ENCODE assay signal across 25 mouse cellular contexts in the genomic region with DNA sequence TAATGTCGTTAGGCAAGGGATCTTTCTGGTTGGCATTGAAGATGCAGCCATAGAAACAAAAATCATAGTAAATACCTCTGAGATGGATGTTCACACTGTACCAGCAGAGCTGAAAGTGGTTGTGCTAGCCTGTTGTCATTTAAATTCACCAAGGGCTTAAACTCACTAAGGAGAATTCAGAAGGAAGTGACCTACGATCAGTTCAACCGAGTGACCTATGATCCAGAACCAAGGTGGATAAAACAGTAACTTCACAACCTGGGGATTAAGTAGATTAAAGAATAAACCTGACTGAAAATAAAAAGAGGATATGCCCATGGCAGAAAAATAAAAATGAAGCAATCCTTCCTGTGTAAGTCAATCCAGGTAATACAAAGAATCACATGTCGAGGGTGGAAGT. TPM values are rescaled to one million over a fixed set of nuclear protein-coding genes. Genes with fewer than 3 reads are reported as not detected.
"Had no signal": no experiment of that assay in that cellular context is flagged by ENCODE, and none has a peak within 500 bp of the region (broad histone marks: within the 10 kb centered on the region; RNA-seq: fewer than 3 reads in every experiment).

No protein-coding gene starts in this region.

- H3K36me3 ChIP-seq: limb, embryonic 10.5 days; limb, embryonic 13.5 days; liver, embryonic 12.5 days; liver, embryonic 15.5 days had no signal

- H3K9ac ChIP-seq: limb, embryonic 13.5 days; liver, embryonic 12.5 days; liver, embryonic 15.5 days had no signal

- DNase-seq: layer of hippocampus, adult 9-11 months; liver; lung, adult 2 months; lung, postnatal 14 days; lung, postnatal 4 days; midbrain, embryonic 14.5 days; thymus, adult 2 months; thymus, postnatal 14 days; thymus, postnatal 4 days had no signal

- H3K27ac ChIP-seq: layer of hippocampus, adult 2 months; limb, embryonic 10.5 days; limb, embryonic 13.5 days; liver, embryonic 12.5 days; liver, embryonic 15.5 days; stomach, postnatal 0 days had no signal

- H3K9me3 ChIP-seq: limb, embryonic 10.5 days; limb, embryonic 13.5 days; liver, embryonic 12.5 days; liver, embryonic 15.5 days had no signal

- H3K4me2 ChIP-seq: limb, embryonic 13.5 days; liver, embryonic 12.5 days; liver, embryonic 15.5 days; midbrain, embryonic 11.5 days had no signal

- H3K4me1 ChIP-seq: limb, embryonic 10.5 days; limb, embryonic 13.5 days; liver, embryonic 12.5 days; liver, embryonic 15.5 days had no signal

- H3K27me3 ChIP-seq: limb, embryonic 13.5 days; liver, embryonic 12.5 days; liver, embryonic 15.5 days had no signal

- H3K4me3 ChIP-seq: layer of hippocampus, adult 2 months; limb, embryonic 10.5 days; limb, embryonic 13.5 days; liver, embryonic 12.5 days; liver, embryonic 15.5 days had no signal

- ATAC-seq: inflammation-experienced regulatory T-cells, adult 6 months; intestine, embryonic 16.5 days; liver, embryonic 12.5 days had no signal

RNA-seq across cellular contexts. Expression of gene Pth, which starts 44.5 kb away (rescaled TPM):
- polyA plus RNA-seq: inflammation-experienced regulatory T-cells, adult 6 months; intestine, embryonic 16.5 days; large intestine, adult 2 months; limb, embryonic 10.5 days; limb, embryonic 13.5 days; liver, embryonic 12.5 days; liver, embryonic 15.5 days; lung, adult 2 months; midbrain, embryonic 11.5 days; midbrain, embryonic 14.5 days; midbrain, postnatal 0 days; neural tube, embryonic 11.5 days; neural tube, embryonic 14.5 days; small intestine, adult 2 months; spleen, adult 2 months; stomach, embryonic 14.5 days; stomach, postnatal 0 days had no signal
